Mouse (Mus musculus) frontal cortex, postnatal 14 days (tissue): ENCODE data around the gene Armcx3.
"Not testable (repeated sequence)": the region's sequence is repeated elsewhere in the genome, so short reads cannot be mapped to it uniquely, and the experiment has no call there.

Experiments used
- DNase-seq, 2 experiments: peaks; one replicate each; pipeline ENCODE4 v3.0.0; 2022; ENCODE audit warnings: low spot score in 2 of 2

Gene Armcx3

GRCm38 (mm10) chrX:134756434-134757292 is at the start of gene Armcx3:
Gene Armcx3 (plus strand): TSS chrX:134756595.
- DNase-seq = peak in 1 of 2 experiments; percentile 33

DNA sequence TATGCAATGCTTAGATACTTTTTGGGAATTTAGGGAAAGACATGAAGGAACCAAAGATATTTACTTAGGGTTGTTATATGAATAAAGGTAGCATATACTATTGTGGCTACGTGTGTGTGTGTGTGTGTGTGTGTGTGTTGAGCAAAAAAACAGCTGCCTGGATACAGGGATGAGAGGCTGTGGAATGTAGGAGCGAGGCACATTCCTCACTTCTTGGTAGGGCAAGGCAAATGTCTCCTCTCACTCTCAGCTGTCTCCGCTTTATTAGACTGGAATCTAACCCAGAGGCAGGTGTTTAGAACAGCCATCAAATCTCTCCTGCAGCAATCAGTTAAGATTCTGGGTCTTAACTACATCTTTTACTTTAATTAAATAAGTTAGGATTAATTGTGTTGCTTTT is 39.5 kb upstream of the Armcx3 start:
- no peak for DNase-seq

GRCm38 (mm10) chrX:134717752-134718308 is 38.6 kb upstream of the Armcx3 start, which contains the start of gene Armcx1:
Gene Armcx1 (plus strand): TSS chrX:134717963.
- peak; percentile 49 to 63 for DNase-seq

GRCm38 (mm10) chrX:134718524-134718923 is 37.9 kb upstream of the Armcx3 start:
- peak; percentile 43 to 46 for DNase-seq

DNA sequence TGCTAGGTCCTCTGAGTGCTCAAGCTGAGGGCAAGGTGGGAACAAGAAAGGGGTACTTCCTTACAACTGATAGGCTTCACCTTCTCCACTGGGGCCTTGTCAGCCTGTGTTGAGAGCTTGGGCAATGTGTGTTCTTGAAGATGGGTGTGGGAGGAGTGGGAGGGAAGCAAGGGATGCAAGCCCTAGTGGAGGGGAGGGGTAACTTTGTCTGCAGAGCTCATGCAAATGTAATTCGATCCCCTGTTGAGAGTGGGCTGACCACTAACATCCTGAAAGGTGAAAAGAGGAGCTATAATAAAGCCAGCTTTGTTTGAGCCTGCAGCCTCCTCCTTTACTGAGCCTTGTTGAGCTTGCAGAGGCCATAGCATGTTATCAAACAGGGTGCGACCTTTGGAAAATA is 32.6 kb upstream of the Armcx3 start:
- DNase-seq = not testable (repeated sequence)

DNA sequence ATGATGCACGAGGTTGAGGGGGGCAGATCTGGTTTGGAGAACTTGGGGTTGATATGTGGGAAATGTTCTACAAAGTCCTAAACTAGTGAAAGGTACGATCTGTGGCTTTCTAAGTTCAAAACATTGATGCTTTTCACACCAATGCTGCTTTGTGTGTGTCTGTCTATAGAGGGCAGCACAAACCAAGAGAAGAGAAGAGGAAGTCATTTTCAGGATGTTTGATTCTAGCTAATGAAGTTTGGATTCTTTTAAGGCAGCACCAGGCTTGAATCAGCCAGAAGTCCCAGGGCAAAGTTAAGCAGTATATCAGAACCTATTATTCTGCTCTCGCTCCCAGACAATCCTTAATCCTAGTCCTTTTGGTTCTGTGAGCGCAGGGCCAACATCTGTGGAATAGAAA is 26.6 kb upstream of the Armcx3 start:
- DNase-seq = no peak

- no peak for DNase-seq
Observed at GRCm38 (mm10) chrX:134737796-134738195, 18.6 kb upstream of the Armcx3 start.

- no peak for DNase-seq
Observed at GRCm38 (mm10) chrX:134739160-134739559, 17.2 kb upstream of the Armcx3 start.

DNA sequence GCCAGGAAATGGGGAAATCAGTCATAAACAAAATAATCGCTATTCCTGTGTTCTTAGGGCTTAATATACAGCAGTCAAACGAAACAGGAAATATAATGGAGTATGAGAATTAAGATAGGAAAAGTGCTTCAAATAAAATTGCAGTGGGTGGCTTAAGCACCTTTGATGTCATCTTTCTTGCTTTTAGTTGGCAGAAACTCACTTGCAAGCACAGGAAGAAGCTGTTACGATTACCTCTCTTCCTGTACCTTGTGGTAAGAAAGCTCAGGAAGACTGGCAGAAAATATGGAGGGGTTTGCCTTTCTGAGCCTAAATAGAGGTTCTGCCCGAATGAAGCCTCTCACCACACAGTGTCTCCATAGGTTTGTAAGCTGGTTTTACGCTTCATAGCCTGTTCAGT is 14.5 kb upstream of the Armcx3 start:
- no peak for DNase-seq

- DNase-seq = peak in 1 of 2 experiments; percentile 45
Observed at GRCm38 (mm10) chrX:134746459-134746858, 9.9 kb upstream of the Armcx3 start.

DNA sequence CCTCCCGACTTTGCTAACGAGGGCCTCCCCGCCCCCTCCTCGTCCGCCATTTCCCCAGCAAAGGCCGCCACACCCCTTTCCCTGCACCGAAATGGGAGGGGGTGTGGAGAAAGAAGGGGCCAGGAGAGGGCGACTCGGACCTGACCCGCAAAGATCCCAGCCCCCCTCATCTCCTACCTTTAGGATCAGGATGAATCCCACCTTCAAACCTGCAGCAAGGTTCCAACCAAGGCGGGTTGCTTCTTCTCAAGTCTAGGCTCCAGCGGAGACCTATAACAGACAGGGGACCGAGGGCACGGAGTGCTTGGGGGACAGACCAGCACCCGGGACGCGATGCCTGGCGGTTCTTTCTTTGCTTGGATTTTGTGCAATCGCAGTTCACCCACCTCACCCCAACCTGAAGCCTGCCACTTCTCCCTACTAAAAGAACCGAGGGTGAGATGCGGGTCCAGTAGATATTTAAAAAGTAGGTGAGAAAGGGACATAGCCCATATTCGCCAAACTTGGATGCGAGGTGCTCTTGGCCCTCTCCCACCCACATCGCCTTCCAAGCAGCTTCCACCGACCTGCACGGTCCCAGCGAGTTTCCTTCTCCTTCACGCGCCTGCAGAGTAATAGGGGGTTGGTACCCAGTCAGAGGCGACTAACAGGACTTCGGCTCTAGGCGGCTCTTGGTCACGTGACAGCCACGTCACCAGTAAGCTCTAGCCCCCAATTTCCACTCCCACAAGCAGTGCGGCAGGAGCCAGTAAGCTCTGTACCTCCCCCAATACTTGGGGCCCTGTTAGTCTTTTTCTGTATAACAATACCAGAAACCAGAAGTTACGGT is 5.4 kb upstream of the Armcx3 start, which contains the start of gene Armcx6:
TSS of gene Armcx6 (minus strand) at position 654 of the 829 bp plus-strand sequence.
- peak; percentile 42 to 47 for DNase-seq

- DNase-seq = no peak
Observed at GRCm38 (mm10) chrX:134751910-134752309, 4.5 kb upstream of the Armcx3 start.

GRCm38 (mm10) chrX:134752584-134752983 is 3.8 kb upstream of the Armcx3 start:
- DNase-seq = no peak

GRCm38 (mm10) chrX:134757293-134757995 is 1.0 kb downstream of the Armcx3 start:
- no peak for DNase-seq

- not testable (repeated sequence) for DNase-seq
Observed at GRCm38 (mm10) chrX:134763428-134764198, 7.2 kb downstream of the Armcx3 start.

- DNase-seq = no peak
Observed at GRCm38 (mm10) chrX:134787728-134788127, 31.3 kb downstream of the Armcx3 start.

- peak; percentile 14 to 20 for DNase-seq
Observed at GRCm38 (mm10) chrX:134807833-134808754, 51.7 kb downstream of the Armcx3 start.

DNA sequence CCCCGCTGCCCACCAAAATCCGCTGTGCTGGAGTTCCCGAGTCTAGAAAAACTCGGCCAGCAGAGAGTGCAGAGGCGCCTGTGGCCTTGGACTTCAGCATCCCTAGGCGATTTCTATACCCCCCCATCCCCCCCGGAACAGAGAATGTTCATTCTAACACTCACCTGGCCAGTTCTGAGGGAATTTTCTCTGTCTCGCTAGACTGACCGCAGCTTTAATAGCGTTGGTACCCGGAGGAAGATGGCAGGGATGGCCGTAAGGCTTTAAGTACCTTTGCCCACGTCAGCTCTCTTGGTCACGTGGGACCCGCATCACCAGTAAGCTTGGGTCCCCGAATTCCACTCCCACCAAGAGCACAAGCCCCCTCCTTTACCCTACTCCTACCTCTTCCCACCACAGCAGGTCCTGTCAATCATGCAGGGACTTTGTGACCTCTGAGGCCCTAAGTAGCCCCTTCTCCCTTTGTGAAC is 52.4 kb downstream of the Armcx3 start, which contains the start of gene Armcx2:
TSS of gene Armcx2 (minus strand) at position 467 of the 470 bp plus-strand sequence.
- DNase-seq = peak; percentile 37 to 38
